Mouse (Mus musculus): ENCODE measurements around the gene Gm20388. TPM values are rescaled to one million over a fixed set of nuclear protein-coding genes. Genes with fewer than 3 reads are reported as not detected.

Gene Gm20388
- total RNA-seq, 1 experiment, result 27.0 TPM

GRCm38 (mm10) chr8:121093496-121093895 lies 1182.9 kb downstream of the Gm20388 start:
- TF ChIP-seq ZNF384 (IDR thresholded peaks at IDR 0.05; ENCODE audit: low read depth, low read length), result no peak
- TF ChIP-seq CHD2 (IDR thresholded peaks at IDR 0.05; ENCODE audit: low read depth, low read length), result no peak
- TF ChIP-seq HCFC1 (IDR thresholded peaks at IDR 0.05; ENCODE audit: borderline replicate concordance, insufficient read depth, low read length), result no peak
- no peak for TF ChIP-seq MAFK (IDR thresholded peaks at IDR 0.05; ENCODE audit: insufficient read depth, low read depth, low read length)
- no peak for TF ChIP-seq ZC3H11A (IDR thresholded peaks at IDR 0.05; ENCODE audit: borderline replicate concordance, low read depth, low read length)
- no peak overlapping the region for H3K27ac ChIP-seq (ENCODE audit: insufficient read depth, low read depth, low read length, poor library complexity, severe bottlenecking)
- H3K4me3 ChIP-seq (ENCODE audit: insufficient read depth in 1 of 2, low read depth in 1 of 2, low read length in 2 of 2, poor library complexity in 1 of 2, severe bottlenecking in 1 of 2), result no peak overlapping the region
- peaks cover 0 to 2% of the 10 kb centered on the region in 2 experiments; a peak in 2 of 4 replicates for H3K4me1 ChIP-seq (ENCODE audit: control insufficient read depth in 2 of 2, insufficient read depth in 2 of 2, low read length in 2 of 2, poor library complexity in 1 of 2)
- H3K9me3 ChIP-seq (ENCODE audit: control insufficient read depth, insufficient read depth, low read depth, low read length), result no peaks in the 10 kb centered on the region
- H3K36me3 ChIP-seq (ENCODE audit: control insufficient read depth, insufficient read depth, low read length, poor library complexity, severe bottlenecking), result peaks cover 12% of the 10 kb centered on the region
- no peak overlapping the region for H3K9ac ChIP-seq (ENCODE audit: insufficient read depth, low read depth, low read length, poor library complexity, severe bottlenecking)
- in situ Hi-C loops (cut with MboI; ENCODE audit: low sequenced_read_pairs in 2 of 2, unreplicated experiment in 2 of 2), result loop anchor here in 1 of 2 experiments (5.0 kb wide), 1 partner anchor 411 kb away; no protein-coding TSS in a partner anchor
- DNase-seq (ENCODE audit: low read depth, low spot score), result no peak

GRCm38 (mm10) chr8:121104049-121104818 lies 1193.6 kb downstream of the Gm20388 start:
- peak; percentile 51; the same call in 1 of the 2 replicates for TF ChIP-seq ZC3H11A (IDR thresholded peaks at IDR 0.05; ENCODE audit: borderline replicate concordance, low read depth, low read length)
- TF ChIP-seq MAFK (IDR thresholded peaks at IDR 0.05; ENCODE audit: insufficient read depth, low read depth, low read length), result no peak
- no peak for TF ChIP-seq ZNF384 (IDR thresholded peaks at IDR 0.05; ENCODE audit: low read depth, low read length)
- TF ChIP-seq CHD2 (IDR thresholded peaks at IDR 0.05; ENCODE audit: low read depth, low read length), result no peak
- TF ChIP-seq HCFC1 (IDR thresholded peaks at IDR 0.05; ENCODE audit: borderline replicate concordance, insufficient read depth, low read length), result no peak
- H3K36me3 ChIP-seq (ENCODE audit: control insufficient read depth, insufficient read depth, low read length, poor library complexity, severe bottlenecking), result peaks cover 48% of the 10 kb centered on the region
- no peak overlapping the region; the same call in 1 of the 2 replicates for H3K9ac ChIP-seq (ENCODE audit: insufficient read depth, low read depth, low read length, poor library complexity, severe bottlenecking)
- no peaks in the 10 kb centered on the region for H3K9me3 ChIP-seq (ENCODE audit: control insufficient read depth, insufficient read depth, low read depth, low read length)
- DNase-seq (ENCODE audit: low read depth, low spot score), result peak; percentile 82
- peaks cover 0 to 2% of the 10 kb centered on the region in 2 experiments; a peak in 1 of 4 replicates for H3K4me1 ChIP-seq (ENCODE audit: control insufficient read depth in 2 of 2, insufficient read depth in 2 of 2, low read length in 2 of 2, poor library complexity in 1 of 2)
- in situ Hi-C loops (cut with MboI; ENCODE audit: low sequenced_read_pairs in 2 of 2, unreplicated experiment in 2 of 2), result no loop called here
- H3K27ac ChIP-seq (ENCODE audit: insufficient read depth, low read depth, low read length, poor library complexity, severe bottlenecking), result no peak overlapping the region
- H3K4me3 ChIP-seq (ENCODE audit: insufficient read depth in 1 of 2, low read depth in 1 of 2, low read length in 2 of 2, poor library complexity in 1 of 2, severe bottlenecking in 1 of 2), result no peak overlapping the region

GRCm38 (mm10) chr8:121107668-121108656 lies 1197.3 kb downstream of the Gm20388 start, which contains the start of gene Mthfsd:
Gene Mthfsd (minus strand): TSS chr8:121108392.
- Histone ChIP-seq H3K4me1 (ENCODE audit: control insufficient read depth in 2 of 2, insufficient read depth in 2 of 2, low read length in 2 of 2, poor library complexity in 1 of 2) (peaks cover 0 to 2% of the 10 kb centered on the region in 2 experiments; a peak in 1 of 4 replicates), H3K36me3 (ENCODE audit: control insufficient read depth, insufficient read depth, low read length, poor library complexity, severe bottlenecking) (peaks cover 16% of the 10 kb centered on the region), H3K9ac (ENCODE audit: insufficient read depth, low read depth, low read length, poor library complexity, severe bottlenecking) (peak within 1 kb of the TSS; percentile 91), H3K9me3 (ENCODE audit: control insufficient read depth, insufficient read depth, low read depth, low read length) (no peaks in the 10 kb centered on the region), H3K4me3 (ENCODE audit: insufficient read depth in 1 of 2, low read depth in 1 of 2, low read length in 2 of 2, poor library complexity in 1 of 2, severe bottlenecking in 1 of 2) (peak within 1 kb of the TSS; percentile 82 to 91), H3K27ac (ENCODE audit: insufficient read depth, low read depth, low read length, poor library complexity, severe bottlenecking) (no peak within 1 kb of the TSS)
- in situ Hi-C loops (cut with MboI; ENCODE audit: low sequenced_read_pairs in 2 of 2, unreplicated experiment in 2 of 2), result no loop called here
- TF ChIP-seq HCFC1 (IDR thresholded peaks at IDR 0.05; ENCODE audit: borderline replicate concordance, insufficient read depth, low read length) (peak; percentile 66; the same call in 1 of the 2 replicates), ZC3H11A (IDR thresholded peaks at IDR 0.05; ENCODE audit: borderline replicate concordance, low read depth, low read length) (no peak)
- peak; percentile 90 for DNase-seq (ENCODE audit: low read depth, low spot score)

- no peak for TF ChIP-seq CHD2 (IDR thresholded peaks at IDR 0.05; ENCODE audit: low read depth, low read length)
- no peak for TF ChIP-seq ZC3H11A (IDR thresholded peaks at IDR 0.05; ENCODE audit: borderline replicate concordance, low read depth, low read length)
- no peak for TF ChIP-seq HCFC1 (IDR thresholded peaks at IDR 0.05; ENCODE audit: borderline replicate concordance, insufficient read depth, low read length)
- no peak for TF ChIP-seq MAFK (IDR thresholded peaks at IDR 0.05; ENCODE audit: insufficient read depth, low read depth, low read length)
- no peak for TF ChIP-seq ZNF384 (IDR thresholded peaks at IDR 0.05; ENCODE audit: low read depth, low read length)
- H3K4me1 ChIP-seq (ENCODE audit: control insufficient read depth in 2 of 2, insufficient read depth in 2 of 2, low read length in 2 of 2, poor library complexity in 1 of 2), result peaks cover 0 to 2% of the 10 kb centered on the region in 2 experiments; a peak in 1 of 4 replicates
- DNase-seq (ENCODE audit: low read depth, low spot score), result no peak
These were observed 1198.0 kb downstream of the Gm20388 start for GRCm38 (mm10) chr8:121108657-121109056.

More at GRCm38 (mm10) chr8:121108657-121109056, 1198.0 kb downstream of the Gm20388 start:
- H3K27ac ChIP-seq (ENCODE audit: insufficient read depth, low read depth, low read length, poor library complexity, severe bottlenecking), result no peak overlapping the region
- peak overlapping the region; percentile 82 to 91 for H3K4me3 ChIP-seq (ENCODE audit: insufficient read depth in 1 of 2, low read depth in 1 of 2, low read length in 2 of 2, poor library complexity in 1 of 2, severe bottlenecking in 1 of 2)
- peaks cover 10% of the 10 kb centered on the region for H3K36me3 ChIP-seq (ENCODE audit: control insufficient read depth, insufficient read depth, low read length, poor library complexity, severe bottlenecking)
- peak overlapping the region; percentile 70 for H3K9ac ChIP-seq (ENCODE audit: insufficient read depth, low read depth, low read length, poor library complexity, severe bottlenecking)
- in situ Hi-C loops (cut with MboI; ENCODE audit: low sequenced_read_pairs in 2 of 2, unreplicated experiment in 2 of 2), result no loop called here
- H3K9me3 ChIP-seq (ENCODE audit: control insufficient read depth, insufficient read depth, low read depth, low read length), result no peaks in the 10 kb centered on the region
